Mouse (Mus musculus) limb, embryonic 11.5 days (tissue): ENCODE results near the gene Mrap. TPM values are rescaled to one million over a fixed set of nuclear protein-coding genes. Genes with fewer than 3 reads are reported as not detected.

Experiments
- ATAC-seq: fragments of 200-750 bp; cut with Nextera tagmentation; 2 replicates; pipeline ENCODE4 v1.8.0; 2017; ENCODE audit warnings: low read depth; ENCODE audit not compliant: insufficient number of reproducible peaks, low FRiP score, low TSS enrichment
- DNase-seq: peaks from one replicate; pipeline ENCODE4 v3.0.0-alpha.2; 2015; ENCODE audit warnings: low spot score
- H3K27ac ChIP-seq: fragments of 300-500 bp; sonication (generic); replicated peaks from 2 replicates; pipeline ENCODE4 v1.5.1; 2014; ENCODE audit warnings: low read depth, mild to moderate bottlenecking, low read length
- H3K27me3 ChIP-seq: fragments of 300-500 bp; sonication (generic); 2 replicates; pipeline ENCODE4 v1.6.1; 2014; ENCODE audit warnings: mild to moderate bottlenecking, low read length, mixed read lengths; ENCODE audit not compliant: control insufficient read depth, insufficient read depth
- H3K36me3 ChIP-seq: fragments of 300-500 bp; sonication (generic); 2 replicates; pipeline ENCODE4 v1.6.1; 2014; ENCODE audit warnings: mild to moderate bottlenecking, low read length, moderate library complexity, mixed read lengths; ENCODE audit not compliant: control insufficient read depth, insufficient read depth
- H3K4me1 ChIP-seq: fragments of 300-500 bp; sonication (generic); 2 replicates; pipeline ENCODE4 v1.6.1; 2014; ENCODE audit warnings: low read length, mixed read lengths; ENCODE audit not compliant: control insufficient read depth, insufficient read depth
- H3K4me2 ChIP-seq: fragments of 300-500 bp; sonication (generic); 2 replicates; pipeline ENCODE4 v1.6.1; 2014; ENCODE audit warnings: low read depth, mild to moderate bottlenecking, moderate library complexity; ENCODE audit not compliant: severe bottlenecking
- H3K4me3 ChIP-seq: fragments of 300-500 bp; sonication (generic); 2 replicates; pipeline ENCODE4 v1.5.1; 2014; ENCODE audit warnings: low read depth, low read length
- H3K9ac ChIP-seq: fragments of 300-500 bp; sonication (generic); 2 replicates; pipeline ENCODE4 v1.6.1; 2014; ENCODE audit warnings: mild to moderate bottlenecking, low read length
- H3K9me3 ChIP-seq: fragments of 300-500 bp; sonication (generic); 2 replicates; pipeline ENCODE4 v1.6.1; 2016; ENCODE audit warnings: low read length; ENCODE audit not compliant: control insufficient read depth
- WGBS: fragments of 180-500 bp; shearing (Covaris S2); extraction: QIAGEN DNeasy Blood & Tissue Kit; methylation state at CpG from one replicate; pipeline ENCODE4 v1.1.7; 2014; 5-methylcytosine and 5-hydroxymethylcytosine counted together
- polyA plus RNA-seq: library from polyadenylated mRNA; unstranded; fragments of >200 nt; fragmentation: Nextera tagmentation; extraction: Ambion mirVana; gene quantifications from 2 replicates; pipeline ENCODE4 v1.2.1, GENCODE M21; 2014

Mrap gene
- polyA plus RNA-seq, 1 experiment from 2014 or later, result 0.67 TPM

GRCm38 (mm10) chr16:90792066-90792465, 54.1 kb downstream of the Mrap start:
- no peak for ATAC-seq
- Histone ChIP-seq H3K4me2 (no peak overlapping the region), H3K4me3 (no peak overlapping the region), H3K36me3 (peaks cover 10% of the 10 kb centered on the region; the same call in 1 of the 2 replicates), H3K27ac (no peak overlapping the region), H3K9ac (no peak overlapping the region), H3K4me1 (no peaks in the 10 kb centered on the region), H3K9me3 (no peaks in the 10 kb centered on the region), H3K27me3 (no peaks in the 10 kb centered on the region)
- no peak for DNase-seq
- WGBS, result 80% methylated on average over 5 of the region's 5 CpGs

- DNase-seq (no peak), ATAC-seq (no peak)
- no peak overlapping the region for H3K9ac ChIP-seq
- H3K27ac ChIP-seq, result no peak overlapping the region
- no peaks in the 10 kb centered on the region for H3K27me3 ChIP-seq
- H3K9me3 ChIP-seq, result no peaks in the 10 kb centered on the region
- H3K36me3 ChIP-seq, result peaks cover 10% of the 10 kb centered on the region; the same call in 1 of the 2 replicates
- 83% methylated on average over 3 of the region's 3 CpGs for WGBS
- H3K4me1 ChIP-seq, result no peaks in the 10 kb centered on the region
- no peak overlapping the region for H3K4me2 ChIP-seq
- H3K4me3 ChIP-seq, result no peak overlapping the region
Measured at GRCm38 (mm10) chr16:90792500-90792899, 54.5 kb downstream of the Mrap start.

- no peak overlapping the region for H3K9ac ChIP-seq
- H3K4me1 ChIP-seq, result no peaks in the 10 kb centered on the region
- no peaks in the 10 kb centered on the region for H3K9me3 ChIP-seq
- H3K27me3 ChIP-seq, result no peaks in the 10 kb centered on the region
- H3K27ac ChIP-seq, result no peak overlapping the region
- DNase-seq, result no peak
- H3K4me3 ChIP-seq, result no peak overlapping the region
- no peak overlapping the region for H3K4me2 ChIP-seq
- H3K36me3 ChIP-seq, result peaks cover 4% of the 10 kb centered on the region; the same call in 1 of the 2 replicates
- ATAC-seq, result no peak
Measured at GRCm38 (mm10) chr16:90794708-90795107, 56.7 kb downstream of the Mrap start.

GRCm38 (mm10) chr16:90798446-90798845, 60.4 kb downstream of the Mrap start:
- 94% methylated on average over 8 of the region's 8 CpGs for WGBS
- Histone ChIP-seq H3K27me3 (no peaks in the 10 kb centered on the region), H3K36me3 (peaks cover 8% of the 10 kb centered on the region; the same call in 1 of the 2 replicates), H3K4me2 (no peak overlapping the region), H3K9me3 (no peaks in the 10 kb centered on the region), H3K4me3 (no peak overlapping the region), H3K27ac (no peak overlapping the region), H3K9ac (no peak overlapping the region), H3K4me1 (no peaks in the 10 kb centered on the region)
- no peak for ATAC-seq
- no peak for DNase-seq

- no peak overlapping the region for H3K9ac ChIP-seq
- no peak overlapping the region for H3K4me2 ChIP-seq
- no peaks in the 10 kb centered on the region for H3K9me3 ChIP-seq
- no peaks in the 10 kb centered on the region for H3K4me1 ChIP-seq
- no peak overlapping the region for H3K27ac ChIP-seq
- DNase-seq (no peak), ATAC-seq (no peak)
- WGBS, result 93% methylated on average over 5 of the region's 5 CpGs
- no peaks in the 10 kb centered on the region for H3K27me3 ChIP-seq
- no peak overlapping the region for H3K4me3 ChIP-seq
- H3K36me3 ChIP-seq, result peaks cover 8% of the 10 kb centered on the region; the same call in 1 of the 2 replicates
Measured at GRCm38 (mm10) chr16:90798848-90799247, 60.8 kb downstream of the Mrap start.

Other genes starting within 250 kb of the Mrap start
- gene Mis18a, start 10.8 kb upstream of the Mrap start, polyA plus RNA-seq, result 98.6 and 104 TPM in 2 replicates
- 16.6 and 16.7 TPM in 2 replicates for gene Urb1, start 72.2 kb downstream of the Mrap start, polyA plus RNA-seq
- gene Eva1c, start 88.5 kb downstream of the Mrap start, polyA plus RNA-seq, result 0.23 and 0.44 TPM in 2 replicates
- 43.1 and 47.0 TPM in 2 replicates for gene Cfap298, start 196.9 kb downstream of the Mrap start, polyA plus RNA-seq